Mouse (Mus musculus) kidney, adult 11 months (tissue): Measurements from ENCODE around the gene Ppp1r13b.

Experiments
- DNase-seq: peaks from one replicate; pipeline ENCODE4 v3.0.0; 2022

Gene Ppp1r13b

GRCm38 (mm10) chr12:111916514-111917217 lies 8.8 kb upstream of the Ppp1r13b start:
- DNase-seq = no peak

GRCm38 (mm10) chr12:111915781-111916180 lies 7.9 kb upstream of the Ppp1r13b start:
- no peak for DNase-seq

- no peak for DNase-seq
Observed at GRCm38 (mm10) chr12:111914031-111914430, 6.1 kb upstream of the Ppp1r13b start.

GRCm38 (mm10) chr12:111912802-111913201 lies 4.9 kb upstream of the Ppp1r13b start:
- no peak for DNase-seq

- DNase-seq = no peak
Observed at GRCm38 (mm10) chr12:111911796-111912195, 3.9 kb upstream of the Ppp1r13b start.

GRCm38 (mm10) chr12:111911171-111911760 lies 3.4 kb upstream of the Ppp1r13b start:
- DNase-seq = no peak

- no peak for DNase-seq
Observed at GRCm38 (mm10) chr12:111908997-111909550, 1.2 kb upstream of the Ppp1r13b start.

- no peak for DNase-seq
Observed at GRCm38 (mm10) chr12:111907421-111907891, 454 bp downstream of the Ppp1r13b start.

GRCm38 (mm10) chr12:111906309-111906875 lies 1.5 kb downstream of the Ppp1r13b start:
- no peak for DNase-seq

- DNase-seq = no peak
Observed at GRCm38 (mm10) chr12:111902488-111902887, 5.4 kb downstream of the Ppp1r13b start.

GRCm38 (mm10) chr12:111901105-111901875 lies 6.6 kb downstream of the Ppp1r13b start:
- DNase-seq = no peak

GRCm38 (mm10) chr12:111899646-111900045 lies 8.3 kb downstream of the Ppp1r13b start:
- no peak for DNase-seq

GRCm38 (mm10) chr12:111898686-111899085 lies 9.2 kb downstream of the Ppp1r13b start:
- DNase-seq = no peak

- peak; percentile 54 for DNase-seq
Observed at GRCm38 (mm10) chr12:111896908-111897661, 10.8 kb downstream of the Ppp1r13b start.

GRCm38 (mm10) chr12:111894082-111894481 lies 13.8 kb downstream of the Ppp1r13b start:
- DNase-seq = peak; percentile 81

GRCm38 (mm10) chr12:111892981-111893380 lies 14.9 kb downstream of the Ppp1r13b start:
- no peak for DNase-seq

GRCm38 (mm10) chr12:111891800-111892199 lies 16.1 kb downstream of the Ppp1r13b start:
- no peak for DNase-seq

GRCm38 (mm10) chr12:111889251-111889650 lies 18.7 kb downstream of the Ppp1r13b start:
- DNase-seq = no peak

- DNase-seq = no peak
Observed at GRCm38 (mm10) chr12:111888303-111888864, 19.5 kb downstream of the Ppp1r13b start.

- no peak for DNase-seq
Observed at GRCm38 (mm10) chr12:111887005-111887404, 20.9 kb downstream of the Ppp1r13b start.

GRCm38 (mm10) chr12:111882852-111883251 lies 25.1 kb downstream of the Ppp1r13b start:
- no peak for DNase-seq

GRCm38 (mm10) chr12:111882022-111882421 lies 25.9 kb downstream of the Ppp1r13b start:
- no peak for DNase-seq
